Mouse (Mus musculus) heart, adult 2 months (tissue): ENCODE results near the gene Map1lc3b.

Source experiments
- CTCF ChIP-seq: fragments of 200-600 bp; IDR thresholded peaks from 2 replicates; pipeline ENCODE4 v1.8.1; 2022; ENCODE audit warnings: antibody characterized with exemption, mild to moderate bottlenecking, moderate library complexity
- EP300 ChIP-seq: fragments of 200-500 bp; IDR thresholded peaks from 2 replicates; pipeline ENCODE4 v1.6.1; 2011; ENCODE audit warnings: low read depth, low read length, control low read depth; ENCODE audit not compliant: insufficient read depth
- POLR2A ChIP-seq: fragments of 200-500 bp; IDR thresholded peaks from 2 replicates; pipeline ENCODE4 v1.6.1; 2011; ENCODE audit warnings: mild to moderate bottlenecking, low read depth, low read length, control low read depth; ENCODE audit not compliant: insufficient read depth

DNA sequence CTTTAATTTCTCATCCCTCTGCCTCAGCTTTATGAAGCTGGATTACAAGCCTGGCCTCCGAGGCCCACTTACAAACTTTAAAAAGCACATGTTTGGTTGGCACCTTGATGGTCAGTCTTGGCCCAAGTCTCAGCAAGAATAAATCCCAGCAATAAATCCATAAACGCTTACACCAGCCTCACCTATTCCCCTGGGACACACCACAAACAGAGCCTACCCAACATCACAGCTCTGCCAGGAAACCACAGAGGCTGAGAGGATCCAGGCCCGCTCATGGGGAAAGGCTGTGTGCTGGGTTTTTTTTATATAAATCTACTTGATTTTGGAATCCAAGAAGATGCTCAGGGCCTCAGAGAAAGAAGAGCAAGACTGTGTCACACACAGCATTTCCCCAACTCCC lies 14.5 kb upstream of the Map1lc3b start:
- TF ChIP-seq CTCF: no peak
- TF ChIP-seq EP300: no peak
- TF ChIP-seq POLR2A: no peak
